In genomic region chr5:138618353-138618752, GRCm38 (mm10) we compare ENCODE assay signal across 8 mouse cellular contexts. TPM values are rescaled to one million over a fixed set of nuclear protein-coding genes. Genes with fewer than 3 reads are reported as not detected.
DNase-seq lines count a peak whose midpoint lies in the region; ATAC-seq lines count a peak whose summit lies in the region.

No protein-coding gene starts in this region.

- no peak overlapping the region for H3K27ac ChIP-seq in kidney, embryonic 14.5 days (ENCODE audit: low read depth, low read length)
- H3K27ac ChIP-seq in hindbrain, embryonic 14.5 days, result no peak overlapping the region
- no peak overlapping the region for H3K27ac ChIP-seq in midbrain, embryonic 16.5 days (ENCODE audit: low read length)

- 98% methylated on average over 1 of the region's 1 CpGs for WGBS in kidney, embryonic 14.5 days
- WGBS in hindbrain, embryonic 14.5 days, result 100% methylated on average over 1 of the region's 1 CpGs
- WGBS in midbrain, embryonic 16.5 days, result 100% methylated on average over 1 of the region's 1 CpGs

- no peaks in the 10 kb centered on the region for H3K27me3 ChIP-seq in kidney, embryonic 14.5 days (ENCODE audit: control insufficient read depth, insufficient read depth, low read length)
- no peaks in the 10 kb centered on the region for H3K27me3 ChIP-seq in hindbrain, embryonic 14.5 days (ENCODE audit: control insufficient read depth, insufficient read depth, low read length)
- no peaks in the 10 kb centered on the region for H3K27me3 ChIP-seq in midbrain, embryonic 16.5 days (ENCODE audit: control insufficient read depth, insufficient read depth, low read depth, low read length)

- peak overlapping the region; percentile 30 for H3K4me2 ChIP-seq in kidney, embryonic 14.5 days (replicated peaks; ENCODE audit: low read depth, low read length)
- H3K4me2 ChIP-seq in hindbrain, embryonic 14.5 days (replicated peaks), result peak overlapping the region; percentile 60
- H3K4me2 ChIP-seq in midbrain, embryonic 16.5 days (ENCODE audit: low read length), result peak overlapping the region; percentile 53

- no peak overlapping the region for H3K9ac ChIP-seq in kidney, embryonic 14.5 days (ENCODE audit: low read depth, low read length)
- 0 out of 2 replicates have a peak overlapping the region, but pooled peaks have one; percentile 99 for H3K9ac ChIP-seq in hindbrain, embryonic 14.5 days
- H3K9ac ChIP-seq in midbrain, embryonic 16.5 days (ENCODE audit: low read depth, low read length), result no peak overlapping the region

- no peaks in the 10 kb centered on the region for H3K4me1 ChIP-seq in kidney, embryonic 14.5 days (ENCODE audit: control insufficient read depth, insufficient read depth, low read length)
- H3K4me1 ChIP-seq in hindbrain, embryonic 14.5 days (replicated peaks; ENCODE audit: control insufficient read depth, insufficient read depth, low read length), result peaks cover 10% of the 10 kb centered on the region; the same call in 1 of the 2 replicates
- H3K4me1 ChIP-seq in midbrain, embryonic 16.5 days (ENCODE audit: control insufficient read depth, insufficient read depth, low read length), result peaks cover 15% of the 10 kb centered on the region

- peaks cover 44% of the 10 kb centered on the region for H3K36me3 ChIP-seq in kidney, embryonic 14.5 days (ENCODE audit: control insufficient read depth, insufficient read depth, low read length)
- H3K36me3 ChIP-seq in hindbrain, embryonic 14.5 days (replicated peaks; ENCODE audit: control insufficient read depth, insufficient read depth), result peaks cover 42% of the 10 kb centered on the region
- peaks cover 43% of the 10 kb centered on the region for H3K36me3 ChIP-seq in midbrain, embryonic 16.5 days (ENCODE audit: control insufficient read depth, insufficient read depth, low read length)

- ATAC-seq in kidney, embryonic 14.5 days (ENCODE audit: low FRiP score, low TSS enrichment), result no peak
- ATAC-seq in hindbrain, embryonic 14.5 days (ENCODE audit: low FRiP score), result no peak
- no peak for ATAC-seq in midbrain, embryonic 16.5 days

- H3K4me3 ChIP-seq in kidney, embryonic 14.5 days (ENCODE audit: low read length), result peak overlapping the region; percentile 89; the same call in 1 of the 2 replicates
- peak overlapping the region; percentile 93 for H3K4me3 ChIP-seq in hindbrain, embryonic 14.5 days (replicated peaks; ENCODE audit: low read length)
- H3K4me3 ChIP-seq in midbrain, embryonic 16.5 days (ENCODE audit: low read depth, low read length), result peak overlapping the region; percentile 90

- H3K9me3 ChIP-seq in kidney, embryonic 14.5 days (ENCODE audit: control insufficient read depth, low read length), result peaks cover 45% of the 10 kb centered on the region
- H3K9me3 ChIP-seq in hindbrain, embryonic 14.5 days (ENCODE audit: control insufficient read depth, low read length), result peaks cover 42% of the 10 kb centered on the region
- peaks cover 23% of the 10 kb centered on the region for H3K9me3 ChIP-seq in midbrain, embryonic 16.5 days (replicated peaks; ENCODE audit: control insufficient read depth, low read length, poor library complexity, severe bottlenecking)

- no peak for DNase-seq in kidney, adult 18-20 months
- DNase-seq in R1 (ENCODE audit: low read depth, low spot score), result peak; percentile 57
- no peak for DNase-seq in hindbrain, embryonic 14.5 days (ENCODE audit: low spot score)
- DNase-seq in adrenal gland, postnatal 36 days, result no peak
- DNase-seq in left cerebral cortex, adult 11 months (ENCODE audit: low spot score), result no peak
- no peak for DNase-seq in layer of hippocampus, adult 18-20 months (ENCODE audit: low spot score in 2 of 2)

RNA-seq across cellular contexts. Expression of gene Zfp68, which starts 1.2 kb away (rescaled TPM):
- polyA plus RNA-seq in kidney, embryonic 14.5 days (2014; fragmentation: Nextera tagmentation; extraction: Ambion mirVana), result 64.0 and 70.4 TPM in 2 replicates
- polyA plus RNA-seq in hindbrain, embryonic 14.5 days (2014; fragmentation: Nextera tagmentation; extraction: Ambion mirVana), result 83.0 and 91.1 TPM in 2 replicates
- 75.8 and 80.6 TPM in 2 replicates for polyA plus RNA-seq in midbrain, embryonic 16.5 days (2015; fragmentation: Nextera tagmentation; extraction: Ambion mirVana)
- 10 to 100 TPM; 18.7 to 20.8 TPM for total RNA-seq in adrenal gland, postnatal 36 days (2021)
- 10 to 100 TPM; 29.8 to 30.3 TPM for total RNA-seq in layer of hippocampus, adult 18-20 months (2021)

RNA-seq across cellular contexts. Expression of gene A430033K04Rik, which starts 4.3 kb away (rescaled TPM):
- 9.3 and 14.0 TPM in 2 replicates for polyA plus RNA-seq in kidney, embryonic 14.5 days (2014; fragmentation: Nextera tagmentation; extraction: Ambion mirVana)
- polyA plus RNA-seq in hindbrain, embryonic 14.5 days (2014; fragmentation: Nextera tagmentation; extraction: Ambion mirVana), result 20.0 and 20.7 TPM in 2 replicates
- polyA plus RNA-seq in midbrain, embryonic 16.5 days (2015; fragmentation: Nextera tagmentation; extraction: Ambion mirVana), result 25.3 and 26.3 TPM in 2 replicates
- 1 to 10 TPM; 4.0 to 4.1 TPM for total RNA-seq in adrenal gland, postnatal 36 days (2021)
- total RNA-seq in layer of hippocampus, adult 18-20 months (2021), result 10 to 100 TPM; 15.2 to 16.5 TPM

RNA-seq across cellular contexts. Expression of gene 1700123K08Rik, which starts 53.8 kb away (rescaled TPM):
- polyA plus RNA-seq in kidney, embryonic 14.5 days (2014; fragmentation: Nextera tagmentation; extraction: Ambion mirVana), result not detected in 2 replicates
- not detected in 2 replicates for polyA plus RNA-seq in hindbrain, embryonic 14.5 days (2014; fragmentation: Nextera tagmentation; extraction: Ambion mirVana)
- polyA plus RNA-seq in midbrain, embryonic 16.5 days (2015; fragmentation: Nextera tagmentation; extraction: Ambion mirVana), result not detected in 2 replicates
- not detected for total RNA-seq in adrenal gland, postnatal 36 days (2021)
- not detected for total RNA-seq in layer of hippocampus, adult 18-20 months (2021)
